Mouse (Mus musculus) ES-Bruce4 (cell line): ENCODE measurements around the gene Cdh13.

Experiments
- CTCF ChIP-seq: IDR thresholded peaks from one replicate; pipeline ENCODE4 v1.8.1; 2011; ENCODE audit warnings: low read depth, low read length
- EP300 ChIP-seq: IDR thresholded peaks from 2 replicates; pipeline ENCODE4 v1.6.1; 2011; ENCODE audit warnings: low read depth, low read length; ENCODE audit not compliant: insufficient read depth
- POLR2A ChIP-seq: IDR thresholded peaks from one replicate; pipeline ENCODE4 v1.8.1; 2011; ENCODE audit warnings: low read length; ENCODE audit not compliant: insufficient read depth

DNA sequence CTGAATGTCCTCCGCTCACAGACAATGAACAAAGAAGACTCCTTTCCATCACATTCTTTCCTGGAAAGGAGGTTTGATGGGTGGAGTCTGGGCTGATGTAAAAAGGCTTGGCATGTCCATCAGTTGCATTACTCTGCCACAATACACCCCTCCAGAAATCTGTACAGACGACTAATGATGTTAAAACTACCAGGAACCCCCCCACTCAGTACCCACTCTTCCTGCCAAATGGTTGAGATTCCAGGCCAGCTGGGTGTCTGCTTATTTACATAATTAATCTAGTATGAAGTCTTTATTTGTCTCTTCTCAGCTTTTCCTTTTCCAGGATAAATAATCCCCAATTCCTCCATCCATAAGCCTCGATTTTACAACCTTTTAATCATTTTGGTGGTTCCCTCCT is 80.2 kb downstream of the Cdh13 start:
- TF ChIP-seq POLR2A (no peak), CTCF (no peak), EP300 (no peak)
